Mouse (Mus musculus) adrenal gland, adult (tissue): ENCODE measurements around the gene Mapk1ip1.

Experiments used
- DNase-seq, 2 experiments: peaks; one replicate each; pipeline ENCODE4 v3.0.0; 2022 to 2023; ENCODE audit warnings: low spot score in 1 of 2; ENCODE audit not compliant: inconsistent age in 2 of 2

The Mapk1ip1 gene

GRCm38 (mm10) chr7:138845544-138846391 lies at the start of gene Mapk1ip1, which contains the start of gene Ppp2r2d:
TSS of gene Mapk1ip1 (minus strand) at chr7:138846273.
TSS of gene Ppp2r2d (plus strand) at chr7:138846079.
- peak; percentile 98 to 99 for DNase-seq

- DNase-seq = no peak
Measured at GRCm38 (mm10) chr7:138885365-138886289, 39.6 kb upstream of the Mapk1ip1 start.

- no peak for DNase-seq
Measured at GRCm38 (mm10) chr7:138883724-138884123, 37.7 kb upstream of the Mapk1ip1 start.

DNA sequence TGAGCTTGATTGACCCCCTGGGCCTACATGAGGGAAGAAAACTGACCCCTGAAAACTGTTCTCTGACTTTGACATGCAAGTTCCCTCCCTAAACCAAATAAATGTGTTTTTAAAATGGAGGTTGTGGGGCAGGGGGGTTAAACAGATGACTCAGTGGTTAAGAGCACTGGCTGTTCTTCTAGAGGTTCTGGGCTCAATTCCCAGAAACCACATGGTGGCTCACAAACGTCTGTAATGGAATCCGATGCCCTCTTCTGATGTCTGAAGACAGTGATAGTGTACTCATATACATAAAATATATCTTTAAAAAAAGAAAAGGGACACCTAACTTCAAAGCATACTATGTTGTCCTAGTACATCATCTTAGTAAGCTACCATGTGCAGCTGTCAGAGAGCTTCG lies 29.0 kb upstream of the Mapk1ip1 start:
- peak in 1 of 2 experiments; percentile 29 for DNase-seq

DNA sequence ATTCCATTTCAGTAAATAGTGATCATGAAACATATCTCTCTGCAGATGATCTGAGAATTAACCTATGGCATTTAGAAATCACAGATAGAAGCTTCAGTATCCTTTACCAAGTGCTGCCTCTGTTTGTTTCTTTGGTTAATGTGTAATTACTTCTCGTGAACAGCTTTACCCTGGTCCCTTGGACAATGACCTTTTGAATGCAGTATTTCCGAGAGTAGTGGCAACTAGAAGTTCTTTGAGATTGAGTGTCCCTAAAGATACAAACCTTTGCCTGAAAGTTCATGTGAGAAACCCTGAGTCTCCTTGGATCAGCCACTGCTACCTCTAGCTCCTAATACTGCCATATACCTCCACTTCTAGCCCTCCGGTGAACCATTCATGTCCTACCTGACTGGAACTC lies 26.9 kb upstream of the Mapk1ip1 start:
- no peak for DNase-seq

GRCm38 (mm10) chr7:138868316-138868715 lies 22.2 kb upstream of the Mapk1ip1 start:
- no peak for DNase-seq

DNA sequence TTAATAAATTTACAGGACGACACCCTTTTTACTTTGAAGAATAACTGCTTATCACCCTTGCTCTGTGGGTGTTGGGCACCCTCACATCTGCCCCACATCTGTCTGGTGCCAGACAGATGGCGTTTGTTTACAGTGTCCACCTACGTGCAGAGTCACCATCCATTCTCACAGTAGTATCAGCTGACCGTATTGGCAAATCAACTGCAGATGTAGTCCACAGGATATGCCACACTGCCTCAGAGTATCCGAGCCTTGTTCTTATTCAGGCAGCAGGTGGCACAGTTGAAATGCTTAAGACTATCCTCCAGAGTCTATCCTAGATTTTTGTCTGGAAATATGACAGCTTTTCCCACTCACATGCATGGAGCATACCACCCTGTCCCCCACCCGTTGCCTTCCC lies 21.2 kb upstream of the Mapk1ip1 start:
- DNase-seq = no peak

DNA sequence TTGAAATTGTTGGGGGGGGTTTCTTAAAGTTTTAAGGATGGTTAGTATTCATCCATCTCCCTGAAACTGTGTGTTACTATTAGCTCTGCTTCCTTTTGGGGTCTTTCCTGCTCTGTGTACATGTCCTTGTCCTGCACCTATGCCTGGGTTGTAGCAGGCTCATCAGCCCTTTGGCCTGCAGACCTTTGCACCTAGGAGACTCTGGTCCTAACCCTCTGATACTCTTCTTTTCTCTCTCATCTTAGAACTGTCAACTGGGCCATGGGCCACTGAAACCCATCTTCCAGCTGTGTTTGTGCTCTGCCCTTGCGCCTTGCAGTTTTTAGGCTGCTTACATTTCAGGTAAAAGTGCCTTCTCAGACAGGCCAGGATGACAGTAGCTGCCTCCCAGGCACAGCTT lies 18.7 kb upstream of the Mapk1ip1 start:
- no peak for DNase-seq

DNA sequence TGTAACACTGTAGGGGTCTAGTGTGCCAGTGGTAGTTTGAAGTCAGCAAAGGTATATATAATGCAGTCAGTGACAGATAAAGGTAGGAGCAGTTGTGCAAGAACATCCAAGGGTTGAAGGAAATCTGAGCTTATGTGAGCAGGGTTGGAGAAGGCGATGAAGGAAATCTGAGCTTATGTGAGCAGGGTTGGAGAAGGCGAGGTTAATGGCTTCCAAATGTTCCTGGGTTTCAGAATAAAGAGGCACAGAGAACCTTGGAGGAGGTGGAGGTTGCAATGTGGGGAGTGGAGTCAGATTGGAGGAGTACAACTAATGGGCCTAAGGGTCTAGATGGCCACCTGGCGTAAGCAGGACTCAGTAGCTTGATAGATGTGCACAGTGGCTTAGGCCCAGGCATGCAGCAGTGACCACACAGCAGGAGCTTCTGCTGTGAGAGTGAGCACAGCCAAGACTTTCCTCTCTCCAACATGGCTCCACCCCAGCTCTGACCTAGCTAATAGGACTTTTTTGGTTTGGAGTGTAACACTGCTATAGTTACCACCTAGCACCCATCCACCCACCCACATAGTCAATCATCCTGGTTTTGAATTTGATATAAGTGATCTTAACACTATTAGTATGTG lies 18.0 kb upstream of the Mapk1ip1 start:
- DNase-seq = no peak

DNA sequence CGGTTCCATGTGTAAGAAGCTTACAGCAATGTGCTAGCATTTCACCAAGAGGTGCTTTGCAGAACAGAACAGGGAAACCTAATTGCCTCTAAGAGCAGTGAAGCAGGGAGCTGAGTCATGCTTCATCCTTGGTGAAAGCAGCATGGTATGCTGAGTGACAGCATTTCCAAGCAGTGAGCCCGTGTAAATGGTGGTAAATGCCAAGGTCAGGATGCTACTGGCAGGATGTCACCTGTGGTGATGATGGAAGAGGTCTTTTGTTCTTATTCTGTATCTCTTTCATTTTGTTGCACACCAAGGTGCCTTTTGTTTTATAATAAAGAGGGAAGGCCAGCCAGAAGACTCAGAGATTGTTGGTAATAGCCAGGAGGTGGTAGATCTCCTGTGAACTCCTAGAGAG lies 10.6 kb upstream of the Mapk1ip1 start:
- peak; percentile 67 to 81 for DNase-seq

DNA sequence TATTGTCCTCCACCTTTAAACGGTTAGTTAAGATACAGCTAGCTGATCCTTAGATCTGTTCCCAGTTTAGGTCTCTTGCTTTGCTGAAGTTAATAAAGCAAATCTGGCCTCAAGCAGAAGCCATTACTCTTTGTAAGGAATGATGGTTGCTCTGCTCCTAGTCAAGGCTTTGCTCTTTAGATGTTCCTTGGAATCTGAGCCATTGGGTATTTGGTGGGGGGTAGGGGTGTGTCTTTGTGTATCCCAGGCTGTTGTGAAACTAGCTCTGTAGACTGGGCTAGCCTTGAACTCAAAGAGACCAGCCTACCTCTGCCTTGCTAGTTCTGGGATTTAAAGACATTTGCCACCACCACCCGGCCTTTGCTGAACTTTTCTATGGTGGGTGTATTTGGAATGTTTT lies 8.1 kb upstream of the Mapk1ip1 start:
- no peak for DNase-seq

DNA sequence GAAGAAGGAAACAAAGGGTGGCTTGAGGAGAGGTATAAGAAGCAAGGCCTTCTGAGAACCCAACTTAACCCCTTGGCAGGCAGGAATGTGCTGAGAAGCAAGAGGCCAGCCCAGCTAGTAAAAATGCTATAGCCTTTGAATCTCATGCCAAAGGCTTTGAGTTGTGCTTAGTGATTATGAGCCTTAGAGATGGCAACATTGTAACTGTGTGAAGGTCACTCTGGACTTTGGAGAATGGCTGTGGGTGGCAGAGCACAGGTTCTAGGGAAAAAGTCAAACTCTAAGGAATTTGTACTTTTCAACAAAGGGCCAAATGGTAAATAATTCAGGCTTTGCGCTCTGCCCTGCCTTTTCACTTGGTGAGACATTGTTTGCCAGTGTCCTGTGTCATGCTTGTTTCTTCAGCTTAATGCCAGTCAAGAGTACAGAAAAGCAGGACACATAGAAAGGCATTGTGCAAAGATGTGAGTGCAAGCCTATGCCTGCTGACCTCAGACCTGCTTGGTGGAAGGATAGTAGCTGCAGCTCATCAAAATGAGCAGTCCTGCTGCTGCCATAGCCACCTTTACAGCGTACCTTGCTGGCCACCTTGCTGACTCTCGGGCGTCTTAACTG lies 7.5 kb upstream of the Mapk1ip1 start:
- peak in 1 of 2 experiments; percentile 54 for DNase-seq

DNA sequence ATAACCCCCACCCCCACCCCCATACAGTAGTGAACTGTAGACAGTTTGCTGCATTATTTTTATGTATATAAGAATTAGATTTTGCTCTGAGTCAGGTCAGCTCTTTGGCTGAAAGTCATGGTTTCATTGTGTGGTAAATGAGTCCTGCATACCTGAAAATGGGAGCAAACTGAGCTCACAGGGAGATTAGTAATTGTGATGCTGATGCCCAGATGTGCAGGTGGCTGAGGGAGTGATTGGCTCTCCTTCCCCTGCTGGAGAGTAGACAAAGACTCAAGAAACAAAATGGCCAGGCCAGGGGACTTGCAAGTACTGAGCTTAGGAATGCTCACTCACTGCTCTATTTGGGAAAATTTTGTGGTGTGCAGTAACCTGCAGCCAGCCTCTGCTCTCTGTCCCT lies 4.0 kb upstream of the Mapk1ip1 start:
- no peak for DNase-seq

- peak in 1 of 2 experiments; percentile 60 for DNase-seq
Measured at GRCm38 (mm10) chr7:138848028-138848920, 2.2 kb upstream of the Mapk1ip1 start.

DNA sequence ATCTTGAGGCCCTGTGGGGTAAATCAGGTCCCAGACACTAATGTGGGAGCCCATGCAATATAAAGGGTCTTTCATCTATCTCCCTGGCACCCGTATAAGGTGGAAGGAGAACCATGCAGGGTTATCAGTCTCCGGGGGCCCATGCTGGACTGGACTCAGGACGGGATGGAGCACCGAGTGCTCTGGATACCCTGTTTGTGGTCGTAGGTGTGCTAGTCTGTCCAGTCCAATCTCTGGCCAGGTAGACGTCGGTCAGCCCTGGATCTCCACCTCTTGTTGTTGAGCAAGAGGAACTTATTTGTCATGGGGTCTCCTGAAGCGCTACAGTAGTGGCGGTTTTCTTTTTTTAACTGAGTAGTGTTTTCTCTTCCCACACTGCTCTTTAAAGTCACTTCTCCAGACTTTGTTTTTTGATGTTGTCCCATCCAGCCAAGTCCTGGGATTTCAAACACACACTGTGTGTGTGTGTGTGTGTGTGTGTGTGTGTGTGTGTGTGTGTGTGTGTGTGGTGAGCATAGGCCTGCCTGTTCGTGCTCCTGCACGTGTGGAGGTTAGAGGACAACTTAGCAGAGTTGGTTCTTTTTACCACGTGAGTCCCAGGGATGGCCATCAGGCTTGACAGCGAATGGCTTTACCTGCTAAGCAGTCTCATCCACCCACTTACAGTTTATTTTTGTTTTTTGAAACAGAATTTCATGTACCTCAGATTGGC lies 1.4 kb upstream of the Mapk1ip1 start:
- peak in 1 of 2 experiments; percentile 66 for DNase-seq

DNA sequence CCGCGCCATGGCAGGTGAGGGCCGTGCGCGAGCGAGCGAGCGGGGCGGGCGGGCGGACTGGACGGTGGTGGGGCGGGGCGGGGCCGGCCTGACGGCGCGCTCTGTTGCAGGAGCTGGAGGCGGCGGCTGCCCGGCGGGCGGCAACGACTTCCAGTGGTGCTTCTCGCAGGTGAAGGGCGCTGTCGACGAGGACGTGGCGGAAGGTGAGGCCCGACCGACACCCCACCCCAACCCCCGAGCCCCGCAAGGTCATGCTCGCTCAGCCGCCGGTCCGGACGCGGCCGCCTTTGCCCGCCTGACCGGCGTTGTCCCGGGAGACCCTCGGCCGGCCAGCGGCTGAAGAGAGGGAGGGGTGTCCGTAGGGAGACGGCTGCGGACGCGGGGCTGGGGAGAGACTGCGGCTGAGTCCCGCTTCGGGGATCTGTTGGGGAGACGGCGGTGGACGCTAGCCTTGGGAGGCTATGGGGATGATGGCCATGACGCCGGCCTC lies 474 bp upstream of the Mapk1ip1 start:
- no peak for DNase-seq

DNA sequence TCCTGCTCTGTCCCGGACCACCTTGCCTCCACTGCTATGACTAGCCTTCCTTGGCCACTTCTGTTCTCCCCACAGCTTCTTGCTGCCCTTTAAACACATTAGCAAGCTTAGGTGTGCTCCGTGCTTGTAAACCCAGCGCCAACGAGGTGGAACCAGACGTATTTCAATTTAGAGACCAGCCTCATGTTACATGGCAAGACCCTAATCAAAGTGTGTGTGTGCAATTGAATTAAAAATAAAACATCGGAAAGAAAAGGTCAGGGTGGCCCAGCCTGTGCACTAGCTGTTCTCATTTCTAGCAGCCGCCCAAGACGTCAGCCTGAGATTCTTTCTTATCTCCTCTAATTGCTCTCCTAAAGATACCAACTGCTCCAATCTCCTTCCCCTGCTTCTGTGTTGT lies 962 bp downstream of the Mapk1ip1 start:
- DNase-seq = no peak

GRCm38 (mm10) chr7:138843421-138843820 lies 2.7 kb downstream of the Mapk1ip1 start:
- DNase-seq = no peak
